Comparison of ENCODE assay signal across 27 mouse cellular contexts in the genomic region with DNA sequence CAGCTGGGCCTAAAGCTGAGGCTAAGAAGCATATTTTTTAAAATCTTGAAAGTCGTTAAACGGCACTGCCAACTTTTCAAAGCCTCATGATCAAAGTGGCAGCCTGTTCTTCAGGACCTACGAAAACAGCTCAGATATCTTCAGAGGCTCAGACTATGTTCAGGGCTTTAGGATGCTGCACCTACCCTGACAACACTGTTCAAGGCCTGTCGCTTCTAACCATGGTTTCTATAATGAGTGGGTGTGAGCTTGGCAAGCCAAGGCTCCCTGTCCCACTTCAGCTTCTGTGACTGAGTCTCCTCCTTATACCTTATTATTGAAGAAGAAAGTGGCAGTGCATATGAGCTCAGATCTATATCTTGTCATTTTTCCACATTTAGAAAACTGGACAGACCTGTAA.
"Had no signal": no experiment of that assay in that cellular context is flagged by ENCODE, and none has a peak within 500 bp of the region (broad histone marks: within the 10 kb centered on the region; RNA-seq: fewer than 3 reads in every experiment).

No protein-coding gene starts in this region.

- DNase-seq: gastrocnemius, postnatal 14 days; gastrocnemius, postnatal 36 days; heart, adult 11 months; heart, adult 2 months; heart, postnatal 10 days; heart, postnatal 4 days; kidney, adult 18-20 months; kidney, adult 8-10 months; kidney, postnatal 10 days; kidney, postnatal 25 days; kidney, postnatal 4 days; layer of hippocampus, adult 9-11 months; layer of hippocampus, postnatal 36 days; left cerebral cortex, postnatal 4 days had no signal

- H3K9ac ChIP-seq: hindbrain, embryonic 12.5 days; hindbrain, embryonic 14.5 days; intestine, embryonic 15.5 days; limb, embryonic 13.5 days; limb, embryonic 15.5 days; liver, embryonic 12.5 days; liver, embryonic 14.5 days had no signal

- H3K27ac ChIP-seq: heart, adult 2 months; hindbrain, embryonic 10.5 days; hindbrain, embryonic 12.5 days; hindbrain, embryonic 14.5 days; intestine, embryonic 15.5 days; limb, embryonic 13.5 days; limb, embryonic 15.5 days; liver, embryonic 12.5 days; liver, embryonic 14.5 days had no signal

- H3K27me3 ChIP-seq: hindbrain, embryonic 12.5 days; intestine, embryonic 15.5 days; limb, embryonic 13.5 days; limb, embryonic 15.5 days; liver, embryonic 12.5 days had no signal

- H3K4me3 ChIP-seq: heart, adult 2 months; hindbrain, embryonic 10.5 days; hindbrain, embryonic 12.5 days; intestine, embryonic 15.5 days; layer of hippocampus, adult 2 months; limb, embryonic 13.5 days; limb, embryonic 15.5 days; liver, embryonic 12.5 days had no signal

- H3K9me3 ChIP-seq: hindbrain, embryonic 10.5 days; hindbrain, embryonic 12.5 days; intestine, embryonic 15.5 days; limb, embryonic 13.5 days; limb, embryonic 15.5 days; liver, embryonic 12.5 days had no signal

- H3K4me1 ChIP-seq: hindbrain, embryonic 10.5 days; hindbrain, embryonic 12.5 days; limb, embryonic 13.5 days; limb, embryonic 15.5 days; liver, embryonic 12.5 days had no signal

- H3K36me3 ChIP-seq: hindbrain, embryonic 12.5 days; intestine, embryonic 15.5 days had no signal

- ATAC-seq: hindbrain, embryonic 16.5 days; inflammation-experienced regulatory T-cells, adult 6 months; intestine, embryonic 15.5 days; intestine, postnatal 0 days; liver, embryonic 12.5 days had no signal

- H3K4me2 ChIP-seq: heart, embryonic 11.5 days; hindbrain, embryonic 12.5 days; hindbrain, embryonic 14.5 days; intestine, embryonic 15.5 days; limb, embryonic 13.5 days; limb, embryonic 15.5 days; liver, embryonic 12.5 days had no signal
